Mouse (Mus musculus) kidney, embryonic 15.5 days (tissue): Measurements from ENCODE around the gene Fam117b. TPM values are rescaled to one million over a fixed set of nuclear protein-coding genes. Genes with fewer than 3 reads are reported as not detected.
A peak's percentile ranks its signal among the peaks of the same experiment; 100 is the strongest.

Experiments used
- ATAC-seq: fragments of 200-750 bp; cut with Nextera tagmentation; replicated peaks from 2 replicates; pipeline ENCODE4 v1.8.0; 2017; ENCODE audit warnings: moderate TSS enrichment; ENCODE audit not compliant: low FRiP score
- H3K27ac ChIP-seq: fragments of 300-500 bp; sonication (generic); 2 replicates; pipeline ENCODE4 v1.5.1; 2015; ENCODE audit warnings: mild to moderate bottlenecking, inconsistent platforms
- H3K27me3 ChIP-seq: fragments of 300-500 bp; sonication (generic); 2 replicates; pipeline ENCODE4 v1.6.1; 2015; ENCODE audit warnings: inconsistent platforms
- H3K36me3 ChIP-seq: fragments of 300-500 bp; sonication (generic); 2 replicates; pipeline ENCODE4 v1.6.1; 2015; ENCODE audit warnings: inconsistent platforms
- H3K4me1 ChIP-seq: fragments of 300-500 bp; sonication (generic); 2 replicates; pipeline ENCODE4 v1.6.1; 2015; ENCODE audit warnings: inconsistent platforms
- H3K4me2 ChIP-seq: fragments of 300-500 bp; sonication (generic); 2 replicates; pipeline ENCODE4 v1.6.1; 2015; ENCODE audit warnings: moderate library complexity, mild to moderate bottlenecking, inconsistent platforms
- H3K4me3 ChIP-seq: fragments of 300-500 bp; sonication (generic); replicated peaks from 2 replicates; pipeline ENCODE4 v1.5.1; 2015; ENCODE audit warnings: mild to moderate bottlenecking, inconsistent platforms
- H3K9ac ChIP-seq: fragments of 300-500 bp; sonication (generic); 2 replicates; pipeline ENCODE4 v1.6.1; 2015; ENCODE audit warnings: mild to moderate bottlenecking, inconsistent platforms
- H3K9me3 ChIP-seq: fragments of 300-500 bp; sonication (generic); replicated peaks from 2 replicates; pipeline ENCODE4 v1.6.1; 2016; ENCODE audit warnings: inconsistent platforms
- WGBS: fragments of 180-500 bp; shearing (Covaris S2); methylation state at CpG from one replicate; pipeline ENCODE4 v1.1.7; 2015; ENCODE audit warnings: mixed read lengths; 5-methylcytosine and 5-hydroxymethylcytosine counted together
- polyA plus RNA-seq: library from polyadenylated mRNA; unstranded; fragments of >200 nt; fragmentation: Nextera tagmentation; extraction: Ambion mirVana; gene quantifications from 2 replicates; pipeline ENCODE4 v1.2.1, GENCODE M21; 2015

Gene Fam117b
- polyA plus RNA-seq, 1 experiment from 2014 or later = 12.1 TPM

DNA sequence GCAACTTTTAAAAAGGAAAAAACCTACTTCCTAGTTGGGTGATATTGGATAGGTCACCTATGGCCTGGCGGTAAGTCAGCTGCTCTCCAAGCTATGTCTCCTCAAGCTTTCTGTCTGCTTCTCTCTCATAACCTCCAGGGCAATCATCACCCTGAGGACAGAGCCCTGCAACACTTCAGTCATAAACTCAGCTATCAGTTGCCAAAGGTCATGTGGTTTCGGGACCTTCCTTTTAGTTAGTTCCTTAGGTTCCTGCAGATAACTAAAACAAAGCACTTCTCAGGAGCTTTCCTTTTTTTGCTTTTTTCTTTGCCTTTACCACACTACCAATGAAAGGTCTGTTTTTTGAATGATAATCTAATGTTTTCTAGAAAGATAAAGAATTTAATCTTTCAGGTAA is 13.1 kb upstream of the Fam117b start:
- H3K27ac ChIP-seq = no peak overlapping the region
- H3K4me2 ChIP-seq = no peak overlapping the region
- H3K4me3 ChIP-seq = no peak overlapping the region
- no peaks in the 10 kb centered on the region for H3K27me3 ChIP-seq
- no peak for ATAC-seq
- H3K9me3 ChIP-seq = no peaks in the 10 kb centered on the region
- 0 out of 2 replicates have a peak, but pooled peaks cover 4% of the 10 kb centered on the region for H3K4me1 ChIP-seq
- H3K36me3 ChIP-seq = no peaks in the 10 kb centered on the region
- WGBS = 56% methylated on average over 2 of the region's 2 CpGs
- H3K9ac ChIP-seq = no peak overlapping the region

DNA sequence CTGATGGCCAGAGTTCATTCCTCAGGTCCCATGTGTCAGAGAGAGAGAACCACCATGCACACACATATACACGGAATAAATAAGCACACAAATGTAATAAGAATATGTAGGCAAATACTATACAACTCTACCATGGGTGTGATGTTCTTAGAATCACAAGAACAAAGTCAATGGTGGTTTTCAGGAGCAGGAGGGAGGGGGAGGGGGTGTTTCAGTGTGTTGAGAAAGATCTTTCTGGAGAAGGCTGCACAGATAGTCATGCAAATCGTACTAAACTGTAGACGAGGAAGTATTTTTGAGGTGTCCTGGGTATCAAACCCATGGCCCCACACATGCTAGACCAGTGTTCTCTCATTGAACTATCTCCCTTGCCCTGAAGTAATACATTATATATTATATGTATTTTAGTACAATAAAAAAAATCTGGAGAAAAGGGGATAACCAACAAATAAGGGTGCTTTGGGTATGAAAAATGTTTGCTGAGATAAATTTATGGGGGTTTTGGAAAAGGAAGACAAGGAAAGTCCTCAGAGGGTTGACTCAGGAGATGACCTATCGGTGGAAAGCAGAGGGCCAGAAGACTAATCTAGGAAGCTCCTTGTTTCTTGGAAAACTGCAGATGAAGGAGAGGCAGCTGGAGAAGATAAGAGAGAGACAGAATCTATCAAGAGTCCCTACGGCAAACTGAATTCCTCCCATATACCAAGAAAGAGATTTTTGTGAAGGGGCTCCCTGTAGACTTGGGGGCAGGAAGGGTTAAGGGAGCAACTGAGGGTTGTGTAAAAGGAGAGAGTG is 11.5 kb upstream of the Fam117b start:
- WGBS = 90% methylated on average over 5 of the region's 5 CpGs
- ATAC-seq = no peak
- H3K4me2 ChIP-seq = no peak overlapping the region

GRCm38 (mm10) chr1:59902634-59903033 is 10.2 kb upstream of the Fam117b start:
- peak overlapping the region; percentile 46; the same call in 1 of the 2 replicates for H3K27ac ChIP-seq
- H3K9me3 ChIP-seq = no peaks in the 10 kb centered on the region
- WGBS = 31% methylated on average over 3 of the region's 3 CpGs
- no peak overlapping the region for H3K9ac ChIP-seq
- H3K27me3 ChIP-seq = no peaks in the 10 kb centered on the region
- H3K36me3 ChIP-seq = no peaks in the 10 kb centered on the region
- ATAC-seq = no peak; the same call in 1 of the 2 replicates
- no peak overlapping the region for H3K4me3 ChIP-seq
- peaks cover 10% of the 10 kb centered on the region for H3K4me1 ChIP-seq
- H3K4me2 ChIP-seq = no peak overlapping the region

More for the DNA sequence above, 11.5 kb upstream of the Fam117b start:
- Histone ChIP-seq H3K9me3 (no peaks in the 10 kb centered on the region), H3K4me1 (0 out of 2 replicates have a peak, but pooled peaks cover 4% of the 10 kb centered on the region), H3K27me3 (no peaks in the 10 kb centered on the region), H3K27ac (0 out of 2 replicates have a peak overlapping the region, but pooled peaks have one; percentile 9), H3K4me3 (no peak overlapping the region), H3K36me3 (no peaks in the 10 kb centered on the region), H3K9ac (no peak overlapping the region)

DNA sequence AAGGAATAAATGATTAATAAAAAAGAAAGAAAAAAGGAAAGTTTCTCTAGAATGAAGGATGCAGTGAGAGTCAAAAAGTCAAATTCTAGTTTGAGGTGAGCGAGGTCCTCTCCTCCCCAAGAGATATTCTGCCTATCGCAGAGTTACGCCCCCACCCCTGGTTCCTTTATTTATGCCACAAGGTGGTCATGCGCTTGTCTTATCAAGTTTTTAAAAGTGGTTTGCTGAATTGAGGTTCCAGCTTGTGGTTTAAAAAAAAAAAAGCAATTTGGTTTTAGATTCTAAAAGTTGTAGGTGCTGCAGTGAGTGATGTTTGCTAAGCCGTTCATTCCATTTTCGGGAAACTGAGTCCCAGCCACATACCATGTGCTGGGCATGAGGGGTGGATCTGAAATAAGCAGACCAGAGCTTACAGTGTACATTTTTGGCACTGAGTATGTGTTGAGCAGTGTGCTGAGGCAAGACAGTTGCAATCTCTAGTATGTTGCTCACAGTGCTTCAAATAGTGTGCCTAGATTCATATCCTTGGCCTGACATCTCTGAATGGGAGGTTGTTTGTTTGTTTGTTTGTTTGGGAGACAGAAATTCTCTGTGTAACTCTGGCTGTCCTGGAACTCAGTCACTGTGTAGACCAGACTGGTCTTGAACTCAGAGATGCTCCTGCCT is 8.0 kb upstream of the Fam117b start:
- Histone ChIP-seq H3K4me1 (peaks cover 13% of the 10 kb centered on the region), H3K4me2 (no peak overlapping the region), H3K9ac (no peak overlapping the region), H3K4me3 (no peak overlapping the region), H3K27ac (no peak overlapping the region; the same call in 1 of the 2 replicates), H3K36me3 (no peaks in the 10 kb centered on the region), H3K9me3 (no peaks in the 10 kb centered on the region), H3K27me3 (no peaks in the 10 kb centered on the region)
- no peak for ATAC-seq
- WGBS = 96% methylated on average over 6 of the region's 6 CpGs

DNA sequence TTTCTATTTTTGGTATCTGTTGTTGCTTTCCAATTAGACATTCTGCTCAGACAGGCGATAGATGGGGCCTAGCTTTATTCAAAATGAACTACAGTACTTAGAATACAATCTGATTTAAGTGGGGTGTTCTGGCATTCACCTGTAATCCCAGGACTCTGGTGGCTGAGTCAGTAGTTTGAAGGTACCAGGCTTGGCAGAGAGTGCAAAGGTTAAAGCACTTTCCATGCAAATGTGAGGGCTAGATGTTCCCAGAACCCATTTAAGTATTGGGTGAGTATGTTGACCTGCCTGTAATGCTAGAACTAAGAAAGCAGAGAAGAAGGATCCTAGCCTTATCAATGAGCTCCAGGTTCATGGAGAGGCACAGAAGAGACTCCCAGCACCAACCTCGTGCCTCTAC is 6.9 kb upstream of the Fam117b start:
- H3K4me2 ChIP-seq = no peak overlapping the region
- H3K36me3 ChIP-seq = no peaks in the 10 kb centered on the region
- 79% methylated on average over 2 of the region's 2 CpGs for WGBS

DNA sequence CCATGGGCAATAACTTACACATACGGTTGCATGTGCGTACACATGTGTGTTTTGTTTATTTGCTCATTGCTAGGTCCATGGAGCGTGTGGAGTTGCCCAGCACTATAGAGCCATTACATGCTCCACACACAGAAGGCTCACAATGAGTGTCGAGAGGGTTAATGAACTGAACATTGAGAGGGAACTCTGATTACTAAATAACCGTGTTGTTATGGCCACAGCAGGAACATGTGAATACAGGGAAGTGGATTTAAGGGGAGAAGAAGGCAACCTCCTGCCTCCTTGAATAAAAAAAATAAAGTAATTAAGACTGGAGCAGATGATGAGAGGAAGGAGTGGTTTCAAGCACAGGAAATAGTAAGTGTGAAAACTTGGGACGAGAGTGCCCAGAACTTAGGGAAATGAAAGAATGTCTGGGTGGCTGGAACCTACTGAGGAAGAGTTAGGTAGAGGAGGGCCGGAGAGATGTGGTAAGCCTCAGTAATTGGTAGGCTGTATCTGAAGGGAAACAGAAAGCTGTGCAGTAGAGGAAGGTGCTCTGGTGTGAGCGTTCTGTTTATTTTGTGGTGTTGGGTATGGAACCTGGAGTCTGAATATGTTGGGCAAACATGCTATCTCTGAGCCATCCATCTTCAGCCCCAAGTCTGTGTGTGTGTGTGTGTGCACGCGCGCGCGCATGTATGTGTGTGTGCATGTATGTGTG is 5.8 kb upstream of the Fam117b start:
- H3K4me2 ChIP-seq = no peak overlapping the region
- H3K27ac ChIP-seq = peak overlapping the region; percentile 24
- peaks cover 9% of the 10 kb centered on the region for H3K4me1 ChIP-seq
- H3K9me3 ChIP-seq = no peaks in the 10 kb centered on the region
- WGBS = 83% methylated on average over 13 of the region's 13 CpGs
- H3K4me3 ChIP-seq = no peak overlapping the region
- no peaks in the 10 kb centered on the region for H3K27me3 ChIP-seq
- no peak overlapping the region for H3K9ac ChIP-seq
- no peak for ATAC-seq
- no peaks in the 10 kb centered on the region for H3K36me3 ChIP-seq

More for the DNA sequence above, 6.9 kb upstream of the Fam117b start:
- Histone ChIP-seq H3K9ac (no peak overlapping the region), H3K4me3 (no peak overlapping the region), H3K4me1 (peaks cover 13% of the 10 kb centered on the region), H3K9me3 (no peaks in the 10 kb centered on the region), H3K27me3 (no peaks in the 10 kb centered on the region), H3K27ac (peak overlapping the region; percentile 54)
- ATAC-seq = no peak

- no peaks in the 10 kb centered on the region for H3K36me3 ChIP-seq
- H3K27ac ChIP-seq = peak overlapping the region; percentile 24; the same call in 1 of the 2 replicates
- no peak for ATAC-seq
- WGBS = 28% methylated on average over 2 of the region's 2 CpGs
- H3K9me3 ChIP-seq = no peaks in the 10 kb centered on the region
- H3K27me3 ChIP-seq = no peaks in the 10 kb centered on the region
- no peak overlapping the region for H3K4me3 ChIP-seq
- no peak overlapping the region for H3K9ac ChIP-seq
- peaks cover 8% of the 10 kb centered on the region for H3K4me1 ChIP-seq
- H3K4me2 ChIP-seq = no peak overlapping the region
Observed at GRCm38 (mm10) chr1:59907700-59908099, 5.1 kb upstream of the Fam117b start.

GRCm38 (mm10) chr1:59910941-59911340 is 1.9 kb upstream of the Fam117b start:
- H3K4me3 ChIP-seq = no peak overlapping the region
- H3K9ac ChIP-seq = no peak overlapping the region
- no peaks in the 10 kb centered on the region for H3K9me3 ChIP-seq
- ATAC-seq = no peak
- no peaks in the 10 kb centered on the region for H3K27me3 ChIP-seq
- no peak overlapping the region for H3K27ac ChIP-seq
- WGBS = 97% methylated on average over 1 of the region's 1 CpGs
- H3K4me2 ChIP-seq = no peak overlapping the region
- no peaks in the 10 kb centered on the region for H3K36me3 ChIP-seq
- peaks cover 28% of the 10 kb centered on the region for H3K4me1 ChIP-seq

GRCm38 (mm10) chr1:59913195-59913868 is 526 bp downstream of the Fam117b start:
- under 1% methylated on average over 76 of the region's 98 CpGs for WGBS
- H3K36me3 ChIP-seq = no peaks in the 10 kb centered on the region
- peaks cover 24% of the 10 kb centered on the region for H3K4me1 ChIP-seq
- peak overlapping the region; percentile 95 for H3K27ac ChIP-seq
- peak; percentile 65 for ATAC-seq
- H3K4me3 ChIP-seq = peak overlapping the region; percentile 98
- H3K4me2 ChIP-seq = peak overlapping the region; percentile 72
- H3K9me3 ChIP-seq = no peaks in the 10 kb centered on the region
- H3K27me3 ChIP-seq = no peaks in the 10 kb centered on the region
- peak overlapping the region; percentile 98 for H3K9ac ChIP-seq

GRCm38 (mm10) chr1:59913869-59914225 is 1.0 kb downstream of the Fam117b start:
- WGBS = 4% methylated on average over 12 of the region's 12 CpGs
- peak overlapping the region; percentile 98 for H3K4me3 ChIP-seq
- peaks cover 24% of the 10 kb centered on the region for H3K4me1 ChIP-seq
- no peaks in the 10 kb centered on the region for H3K36me3 ChIP-seq
- no peak for ATAC-seq
- H3K9ac ChIP-seq = peak overlapping the region; percentile 98
- peak overlapping the region; percentile 95 for H3K27ac ChIP-seq
- H3K4me2 ChIP-seq = peak overlapping the region; percentile 72
- no peaks in the 10 kb centered on the region for H3K9me3 ChIP-seq
- H3K27me3 ChIP-seq = no peaks in the 10 kb centered on the region

- 54% methylated on average over 3 of the region's 3 CpGs for WGBS
- H3K4me2 ChIP-seq = peak overlapping the region; percentile 72
- no peaks in the 10 kb centered on the region for H3K36me3 ChIP-seq
- H3K4me1 ChIP-seq = peaks cover 24% of the 10 kb centered on the region
- peak overlapping the region; percentile 98 for H3K4me3 ChIP-seq
- ATAC-seq = no peak
- no peaks in the 10 kb centered on the region for H3K27me3 ChIP-seq
- H3K9ac ChIP-seq = 0 out of 2 replicates have a peak overlapping the region, but pooled peaks have one; percentile 98
- no peak overlapping the region for H3K27ac ChIP-seq
- no peaks in the 10 kb centered on the region for H3K9me3 ChIP-seq
Observed at GRCm38 (mm10) chr1:59914799-59915198, 2.0 kb downstream of the Fam117b start.
